Mouse (Mus musculus) kidney, postnatal 4 days (tissue): ENCODE measurements at regions not wholly inside any gene's neighbourhood (a gene's known extent, or its start where the extent isn't known, plus 50 kb on each side); places are given as distances from the start of the nearest gene placed in this dataset.

Experiments used
- DNase-seq, 2 experiments: peaks; one replicate each; pipeline ENCODE4 v3.0.0; 2021; ENCODE audit warnings: mixed read lengths in 2 of 2

GRCm38 (mm10) chr15:46087307-46087706 is 5953.1 kb downstream of the 9330182O14Rik start:
- DNase-seq, result no peak

- peak in 1 of 2 experiments; percentile 1 for DNase-seq
Measured at GRCm38 (mm10) chr15:46125718-46126373, 5991.7 kb downstream of the 9330182O14Rik start.
